Mouse (Mus musculus): Measurements from ENCODE around the gene Klrg1.

- no peak for TF ChIP-seq CTCF (conservative IDR thresholded peaks at IDR 0.05; ENCODE audit: insufficient read depth, insufficient read length, low read depth, low read length)
- no peak for TF ChIP-seq POLR2A (IDR thresholded peaks at IDR 0.05; ENCODE audit: low read depth, low read length)
These were observed 26.8 kb upstream of the Klrg1 start for GRCm38 (mm10) chr6:122309446-122309960.
